Mouse (Mus musculus): ENCODE data around the gene Glp2r. TPM values are rescaled to one million over a fixed set of nuclear protein-coding genes. Genes with fewer than 3 reads are reported as not detected.

Glp2r gene
- polyA plus RNA-seq, 1 experiment from 2014 or later = 0.05 TPM

- H3K4me1 ChIP-seq = peaks cover 9% of the 10 kb centered on the region; the same call in 1 of the 2 replicates
- no peaks in the 10 kb centered on the region for H3K36me3 ChIP-seq
- no peak overlapping the region for H3K9ac ChIP-seq
- no peak for ATAC-seq (ENCODE audit: low FRiP score, low read depth)
- H3K4me2 ChIP-seq (replicated peaks) = no peak overlapping the region
- no peak overlapping the region for H3K27ac ChIP-seq
- no peak overlapping the region for H3K4me3 ChIP-seq
- no peaks in the 10 kb centered on the region for H3K9me3 ChIP-seq
- no peaks in the 10 kb centered on the region for H3K27me3 ChIP-seq
- WGBS = 23% methylated on average over 8 of the region's 8 CpGs
Observed at GRCm38 (mm10) chr11:67772577-67772976, 1.6 kb upstream of the Glp2r start.

GRCm38 (mm10) chr11:67771691-67772090 lies 738 bp upstream of the Glp2r start:
- H3K4me2 ChIP-seq (replicated peaks) = no peak overlapping the region
- no peaks in the 10 kb centered on the region for H3K9me3 ChIP-seq
- H3K4me1 ChIP-seq = peaks cover 9% of the 10 kb centered on the region; the same call in 1 of the 2 replicates
- no peak overlapping the region for H3K4me3 ChIP-seq
- no peaks in the 10 kb centered on the region for H3K27me3 ChIP-seq
- no peak for ATAC-seq (ENCODE audit: low FRiP score, low read depth)
- no peak overlapping the region for H3K9ac ChIP-seq
- no peak overlapping the region for H3K27ac ChIP-seq
- no peaks in the 10 kb centered on the region for H3K36me3 ChIP-seq
- WGBS = 86% methylated on average over 2 of the region's 2 CpGs

- Histone ChIP-seq H3K4me3 (no peak overlapping the region), H3K4me1 (no peaks in the 10 kb centered on the region), H3K27ac (no peak overlapping the region), H3K4me2 (replicated peaks) (no peak overlapping the region), H3K27me3 (no peaks in the 10 kb centered on the region), H3K9ac (no peak overlapping the region), H3K9me3 (no peaks in the 10 kb centered on the region), H3K36me3 (no peaks in the 10 kb centered on the region)
- ATAC-seq (ENCODE audit: low FRiP score, low read depth) = no peak
- WGBS = 72% methylated on average over 15 of the region's 15 CpGs
Observed at GRCm38 (mm10) chr11:67757373-67758167, 13.4 kb downstream of the Glp2r start.

GRCm38 (mm10) chr11:67756287-67756686 lies 14.7 kb downstream of the Glp2r start:
- no peak overlapping the region for H3K9ac ChIP-seq
- H3K27me3 ChIP-seq = no peaks in the 10 kb centered on the region
- H3K4me2 ChIP-seq (replicated peaks) = no peak overlapping the region
- H3K36me3 ChIP-seq = no peaks in the 10 kb centered on the region
- H3K4me3 ChIP-seq = no peak overlapping the region
- H3K9me3 ChIP-seq = no peaks in the 10 kb centered on the region
- WGBS = 100% methylated on average over 1 of the region's 1 CpGs
- no peaks in the 10 kb centered on the region for H3K4me1 ChIP-seq
- no peak overlapping the region for H3K27ac ChIP-seq
- no peak for ATAC-seq (ENCODE audit: low FRiP score, low read depth)

GRCm38 (mm10) chr11:67741569-67741968 lies 29.4 kb downstream of the Glp2r start:
- Histone ChIP-seq H3K9me3 (no peaks in the 10 kb centered on the region), H3K4me2 (replicated peaks) (no peak overlapping the region), H3K4me3 (no peak overlapping the region), H3K27me3 (no peaks in the 10 kb centered on the region), H3K36me3 (no peaks in the 10 kb centered on the region), H3K27ac (no peak overlapping the region), H3K9ac (no peak overlapping the region), H3K4me1 (no peaks in the 10 kb centered on the region)
- no peak for ATAC-seq (ENCODE audit: low FRiP score, low read depth)

GRCm38 (mm10) chr11:67738846-67739490 lies 32.0 kb downstream of the Glp2r start:
- H3K4me3 ChIP-seq = no peak overlapping the region
- H3K27ac ChIP-seq = no peak overlapping the region
- no peaks in the 10 kb centered on the region for H3K27me3 ChIP-seq
- H3K9me3 ChIP-seq = no peaks in the 10 kb centered on the region
- H3K36me3 ChIP-seq = no peaks in the 10 kb centered on the region
- 74% methylated on average over 5 of the region's 5 CpGs for WGBS
- H3K9ac ChIP-seq = no peak overlapping the region
- no peak for ATAC-seq (ENCODE audit: low FRiP score, low read depth)
- H3K4me1 ChIP-seq = no peaks in the 10 kb centered on the region
- H3K4me2 ChIP-seq (replicated peaks) = no peak overlapping the region

GRCm38 (mm10) chr11:67738345-67738744 lies 32.6 kb downstream of the Glp2r start:
- 83% methylated on average over 6 of the region's 6 CpGs for WGBS
- Histone ChIP-seq H3K27ac (no peak overlapping the region), H3K9ac (no peak overlapping the region), H3K9me3 (no peaks in the 10 kb centered on the region), H3K4me3 (no peak overlapping the region), H3K4me2 (replicated peaks) (no peak overlapping the region), H3K36me3 (no peaks in the 10 kb centered on the region), H3K4me1 (no peaks in the 10 kb centered on the region), H3K27me3 (no peaks in the 10 kb centered on the region)
- ATAC-seq (ENCODE audit: low FRiP score, low read depth) = no peak

- no peak overlapping the region for H3K9ac ChIP-seq
- no peak overlapping the region for H3K27ac ChIP-seq
- H3K4me3 ChIP-seq = no peak overlapping the region
- ATAC-seq (ENCODE audit: low FRiP score, low read depth) = no peak
- H3K9me3 ChIP-seq = no peaks in the 10 kb centered on the region
- no peak overlapping the region for H3K4me2 ChIP-seq (replicated peaks)
- WGBS = 68% methylated on average over 3 of the region's 3 CpGs
- no peaks in the 10 kb centered on the region for H3K4me1 ChIP-seq
- H3K36me3 ChIP-seq = no peaks in the 10 kb centered on the region
- H3K27me3 ChIP-seq = no peaks in the 10 kb centered on the region
Observed at GRCm38 (mm10) chr11:67734597-67734996, 36.4 kb downstream of the Glp2r start.

GRCm38 (mm10) chr11:67733726-67734125 lies 37.2 kb downstream of the Glp2r start:
- Histone ChIP-seq H3K36me3 (no peaks in the 10 kb centered on the region), H3K4me2 (replicated peaks) (no peak overlapping the region), H3K27me3 (no peaks in the 10 kb centered on the region), H3K4me1 (no peaks in the 10 kb centered on the region), H3K27ac (no peak overlapping the region), H3K9ac (no peak overlapping the region), H3K4me3 (no peak overlapping the region), H3K9me3 (no peaks in the 10 kb centered on the region)
- WGBS = 82% methylated on average over 1 of the region's 1 CpGs
- ATAC-seq (ENCODE audit: low FRiP score, low read depth) = no peak

GRCm38 (mm10) chr11:67731056-67731455 lies 39.9 kb downstream of the Glp2r start:
- Histone ChIP-seq H3K9me3 (no peaks in the 10 kb centered on the region), H3K4me3 (no peak overlapping the region), H3K4me2 (replicated peaks) (no peak overlapping the region), H3K9ac (no peak overlapping the region), H3K4me1 (no peaks in the 10 kb centered on the region; the same call in 1 of the 2 replicates), H3K27me3 (no peaks in the 10 kb centered on the region), H3K36me3 (no peaks in the 10 kb centered on the region), H3K27ac (no peak overlapping the region)
- ATAC-seq (ENCODE audit: low FRiP score, low read depth) = no peak
- WGBS = 90% methylated on average over 2 of the region's 2 CpGs

GRCm38 (mm10) chr11:67728726-67729125 lies 42.2 kb downstream of the Glp2r start:
- H3K4me3 ChIP-seq = no peak overlapping the region
- no peak overlapping the region for H3K9ac ChIP-seq
- no peak for ATAC-seq (ENCODE audit: low FRiP score, low read depth)
- H3K27ac ChIP-seq = no peak overlapping the region
- no peaks in the 10 kb centered on the region for H3K36me3 ChIP-seq
- no peaks in the 10 kb centered on the region for H3K9me3 ChIP-seq
- H3K27me3 ChIP-seq = no peaks in the 10 kb centered on the region
- H3K4me1 ChIP-seq = no peaks in the 10 kb centered on the region; the same call in 1 of the 2 replicates
- H3K4me2 ChIP-seq (replicated peaks) = no peak overlapping the region

- H3K27ac ChIP-seq = no peak overlapping the region
- no peaks in the 10 kb centered on the region for H3K27me3 ChIP-seq
- ATAC-seq (ENCODE audit: low FRiP score, low read depth) = no peak
- H3K4me3 ChIP-seq = no peak overlapping the region
- WGBS = 68% methylated on average over 6 of the region's 6 CpGs
- no peaks in the 10 kb centered on the region for H3K36me3 ChIP-seq
- no peak overlapping the region for H3K4me2 ChIP-seq (replicated peaks)
- no peak overlapping the region for H3K9ac ChIP-seq
- H3K4me1 ChIP-seq = no peaks in the 10 kb centered on the region; the same call in 1 of the 2 replicates
- H3K9me3 ChIP-seq = no peaks in the 10 kb centered on the region
Observed at GRCm38 (mm10) chr11:67727095-67727494, 43.9 kb downstream of the Glp2r start.
